Mouse (Mus musculus) cerebellum, adult 9-10 months (tissue): Measurements from ENCODE around the gene Vmn2r87.
"Not testable (repeated sequence)": the region's sequence is repeated elsewhere in the genome, so short reads cannot be mapped to it uniquely, and the experiment has no call there.

ENCODE experiments used
- DNase-seq: peaks from one replicate; pipeline ENCODE4 v3.0.0; 2022

The Vmn2r87 gene

GRCm38 (mm10) chr10:130497296-130497695, at the start of gene Vmn2r87:
Gene Vmn2r87, minus strand, starts transcription at chr10:130497396.
- no peak for DNase-seq

DNA sequence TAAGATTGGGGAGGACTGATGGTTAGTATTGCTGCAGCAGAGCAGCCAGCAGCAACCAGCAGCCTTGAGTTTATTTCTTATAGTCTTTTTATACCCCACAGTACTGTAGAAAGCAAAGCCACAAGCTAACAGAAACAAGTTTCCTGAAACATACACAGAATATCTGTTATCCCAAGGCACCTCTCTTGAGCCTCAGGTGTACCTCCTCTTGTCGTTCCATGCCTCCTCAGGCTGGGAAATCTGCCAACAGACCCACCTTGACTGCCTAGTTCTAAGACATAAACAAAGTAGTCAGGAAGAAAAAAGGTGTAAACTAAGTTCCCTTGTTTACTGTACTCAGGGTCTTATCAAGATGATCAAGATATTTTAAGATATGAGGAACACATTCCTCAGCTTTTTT, 47.1 kb upstream of the Vmn2r87 start:
- DNase-seq, result not testable (repeated sequence)

GRCm38 (mm10) chr10:130541931-130542691, 44.9 kb upstream of the Vmn2r87 start:
- peak; percentile 89 for DNase-seq

DNA sequence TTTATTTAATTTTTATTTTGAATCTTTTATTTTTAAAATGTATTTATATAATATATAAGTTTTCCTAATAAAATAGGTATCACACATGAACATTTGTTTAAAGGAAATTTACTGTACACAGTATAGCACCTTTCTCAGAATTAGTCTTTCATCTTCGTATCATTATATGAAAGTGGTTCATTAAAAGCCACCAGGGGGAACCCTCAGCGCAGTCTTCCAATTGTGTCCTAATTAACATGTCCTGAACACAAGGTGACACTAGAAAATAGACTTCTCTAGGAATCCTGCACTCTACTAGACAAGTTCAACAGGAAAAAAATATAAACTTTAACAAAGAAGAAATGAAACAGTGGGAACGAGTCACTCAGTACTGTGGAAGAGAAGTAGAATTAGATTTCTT, 38.9 kb upstream of the Vmn2r87 start:
- peak; percentile 29 for DNase-seq

DNA sequence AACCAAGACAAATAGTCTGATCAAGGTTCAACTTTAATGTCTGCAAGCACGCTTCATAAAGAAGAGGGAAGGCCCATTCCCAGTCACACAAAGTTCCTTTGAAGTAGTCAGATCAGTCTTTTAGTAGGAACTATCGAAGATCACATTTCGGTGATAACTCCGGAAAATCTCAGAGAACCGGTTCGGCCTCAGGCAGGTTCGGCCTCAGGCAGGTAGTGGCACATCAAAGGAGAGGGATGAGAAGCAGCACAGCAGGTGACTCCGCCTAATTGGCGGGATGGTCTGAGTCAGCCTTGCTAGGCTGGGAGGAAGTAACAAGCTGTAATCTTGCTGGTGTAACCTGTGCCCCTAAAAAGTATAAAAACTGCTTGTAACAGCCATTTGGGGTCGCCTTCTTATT, 30.7 kb upstream of the Vmn2r87 start:
- no peak for DNase-seq

DNA sequence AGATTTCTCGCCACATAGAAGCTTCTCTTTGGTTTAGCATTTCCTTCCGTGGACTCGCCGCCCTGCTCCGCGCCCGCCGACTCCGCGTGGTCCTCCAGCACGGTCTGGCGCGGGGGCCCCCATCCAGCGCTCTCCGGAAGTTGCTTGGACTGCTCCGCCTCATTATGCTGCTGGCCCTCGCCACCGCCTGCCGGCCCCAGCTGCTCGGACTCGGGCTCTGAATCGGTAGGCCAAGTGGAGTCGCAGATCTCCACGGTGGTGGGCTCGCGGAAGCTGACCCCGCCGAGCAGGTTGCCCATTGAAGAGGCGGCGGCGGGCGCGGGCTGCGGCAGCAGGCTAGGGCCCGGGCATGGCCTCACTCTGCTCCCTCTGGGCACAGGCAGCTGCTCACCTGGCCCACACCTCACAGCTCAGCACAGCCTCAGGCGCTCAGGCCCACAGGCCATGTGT, 26.9 kb downstream of the Vmn2r87 start:
- DNase-seq, result no peak

DNA sequence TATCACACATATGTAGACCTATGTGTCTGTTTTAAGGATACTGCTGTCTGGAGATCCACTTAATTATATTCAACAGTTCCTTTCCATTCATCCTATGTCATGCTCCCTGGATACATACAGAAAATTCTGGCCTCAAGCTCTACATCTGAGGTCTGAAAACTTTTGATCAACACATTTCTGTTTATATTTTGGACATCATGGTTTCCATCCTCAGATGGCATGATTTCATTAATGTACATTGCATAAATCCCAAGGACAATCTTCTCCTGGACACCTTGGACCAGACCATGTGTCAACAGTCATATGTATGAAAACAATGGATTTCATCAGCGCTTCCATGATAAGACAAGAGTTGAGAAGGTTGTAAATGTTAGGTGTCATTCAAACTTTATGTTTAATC, 41.2 kb downstream of the Vmn2r87 start, which contains the start of gene Vmn2r86:
Gene Vmn2r86 (minus strand): TSS at position 101 of the 400 bp plus-strand sequence.
- DNase-seq, result not testable (repeated sequence)

GRCm38 (mm10) chr10:130444776-130445175, 52.4 kb downstream of the Vmn2r87 start:
- DNase-seq, result no peak

GRCm38 (mm10) chr10:130434185-130434898, 62.9 kb downstream of the Vmn2r87 start:
- DNase-seq, result not testable (repeated sequence)

- DNase-seq, result not testable (repeated sequence)
Observed at GRCm38 (mm10) chr10:130429603-130430002, 67.6 kb downstream of the Vmn2r87 start, which contains the start of gene Vmn2r85. Gene Vmn2r85, minus strand, starts transcription at chr10:130429703.

DNA sequence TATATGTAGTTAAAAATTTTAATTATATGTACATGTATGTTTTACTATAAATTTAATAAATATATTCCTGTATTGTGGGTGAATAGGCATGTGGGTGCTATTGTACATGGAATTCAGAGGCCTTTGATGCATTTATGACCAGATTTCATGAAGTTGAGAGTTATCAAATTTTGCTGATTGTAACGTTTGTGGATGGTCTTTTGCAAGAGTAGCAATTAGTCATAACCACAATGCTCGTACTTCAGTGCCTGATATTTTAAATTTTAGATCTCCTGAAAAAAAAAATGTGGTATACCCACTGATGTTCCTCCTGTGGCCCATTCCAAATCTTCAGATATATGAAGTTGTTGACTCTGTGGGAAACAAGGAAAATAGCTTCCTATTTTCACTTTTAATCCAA, 74.8 kb downstream of the Vmn2r87 start:
- not testable (repeated sequence) for DNase-seq
